Mouse (Mus musculus): ENCODE measurements at regions not wholly inside any gene's neighbourhood (a gene's known extent, or its start where the extent isn't known, plus 50 kb on each side); places are given as distances from the start of the nearest gene placed in this dataset.

- DNase-seq (ENCODE audit: low read depth), result no peak
Measured at GRCm38 (mm10) chr11:71411958-71412357, 181.4 kb upstream of the Nlrp1b start.

DNA sequence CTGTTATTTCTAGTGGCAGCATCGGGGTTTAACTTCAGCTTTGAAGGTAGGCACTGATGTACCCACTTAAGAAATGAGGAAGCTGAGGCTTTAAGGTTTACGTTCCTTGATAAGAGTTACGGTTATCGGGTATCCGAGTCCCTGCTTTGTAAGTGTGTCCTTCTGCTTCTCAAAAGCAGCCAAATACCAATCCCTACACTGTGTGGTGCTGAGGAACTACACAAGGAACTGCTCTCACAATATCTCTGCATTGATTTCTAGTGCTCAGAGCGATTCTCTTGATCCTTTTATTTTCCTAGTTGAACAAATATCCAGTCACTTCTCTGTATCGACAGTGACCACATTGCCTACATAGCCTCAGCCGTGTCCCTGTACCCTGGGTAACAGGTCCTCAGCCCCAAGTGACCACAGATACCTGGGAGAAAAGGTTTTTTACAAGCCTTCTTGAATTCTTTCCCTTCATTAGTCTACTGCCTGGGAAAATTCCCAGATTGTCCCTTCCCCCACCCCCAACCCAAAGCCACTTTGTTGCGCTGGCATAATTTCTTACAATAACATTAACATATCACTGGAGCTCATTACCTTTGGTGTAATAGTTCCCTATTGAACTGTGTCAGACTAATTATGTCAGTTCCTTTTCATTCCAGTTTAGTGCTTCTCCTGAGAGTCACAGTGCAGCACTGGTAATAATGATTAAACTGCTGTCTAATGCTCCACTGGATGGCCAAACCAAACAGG is 184.0 kb upstream of the Nlrp1b start:
- no peak for DNase-seq (ENCODE audit: low read depth)

GRCm38 (mm10) chr11:71415451-71415850 is 184.9 kb upstream of the Nlrp1b start:
- DNase-seq (ENCODE audit: low read depth), result no peak

DNA sequence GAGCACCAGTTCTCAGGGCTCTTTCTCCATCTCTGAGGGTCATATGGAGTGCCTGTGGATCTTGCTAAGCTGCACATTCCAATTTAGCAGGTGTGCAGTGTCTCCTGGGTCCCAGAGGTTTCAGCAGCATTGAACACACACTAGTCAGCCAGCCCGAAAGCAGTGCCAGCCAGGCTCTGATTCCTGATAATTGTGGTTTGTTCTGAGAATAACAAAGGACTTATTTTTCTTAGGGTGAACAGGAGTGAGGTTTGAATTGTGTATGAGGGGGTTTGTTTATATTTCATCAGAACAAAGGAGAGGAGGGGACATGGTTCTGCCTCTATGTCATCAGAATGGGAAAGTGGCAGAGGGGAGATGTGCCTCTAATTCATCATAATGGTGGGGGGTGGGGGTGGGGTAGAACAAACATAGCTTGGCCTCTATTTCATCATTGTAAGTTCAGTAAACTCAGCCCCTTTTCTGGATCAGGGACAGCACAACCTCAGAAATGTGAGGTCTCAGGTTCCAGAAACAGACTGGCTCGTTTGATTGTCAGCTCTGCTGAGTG is 191.8 kb upstream of the Nlrp1b start:
- no peak for DNase-seq (ENCODE audit: low read depth)

- DNase-seq (ENCODE audit: low read depth), result no peak
Measured at GRCm38 (mm10) chr11:71423242-71423641, 192.7 kb upstream of the Nlrp1b start.

DNA sequence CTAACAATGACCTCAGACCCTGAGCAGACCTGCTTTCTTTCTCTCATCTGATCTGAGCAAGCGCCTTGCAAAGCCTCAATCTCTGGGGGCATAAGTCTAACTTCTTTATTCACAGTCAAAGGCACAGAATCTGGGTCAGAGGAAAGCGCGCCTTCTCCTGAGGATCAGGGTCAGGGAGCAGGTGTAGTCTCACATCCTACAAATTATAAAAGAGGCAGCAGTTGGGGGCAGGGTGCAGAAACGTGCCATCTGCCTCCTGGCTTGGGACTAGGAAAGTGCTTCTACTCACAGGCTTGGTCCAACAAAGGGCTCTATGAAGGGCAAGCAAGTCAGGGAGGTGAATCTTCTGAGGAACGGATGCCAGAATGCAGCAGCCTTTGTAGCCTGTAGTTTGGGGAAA is 194.3 kb upstream of the Nlrp1b start:
- no peak for DNase-seq (ENCODE audit: low read depth)

DNA sequence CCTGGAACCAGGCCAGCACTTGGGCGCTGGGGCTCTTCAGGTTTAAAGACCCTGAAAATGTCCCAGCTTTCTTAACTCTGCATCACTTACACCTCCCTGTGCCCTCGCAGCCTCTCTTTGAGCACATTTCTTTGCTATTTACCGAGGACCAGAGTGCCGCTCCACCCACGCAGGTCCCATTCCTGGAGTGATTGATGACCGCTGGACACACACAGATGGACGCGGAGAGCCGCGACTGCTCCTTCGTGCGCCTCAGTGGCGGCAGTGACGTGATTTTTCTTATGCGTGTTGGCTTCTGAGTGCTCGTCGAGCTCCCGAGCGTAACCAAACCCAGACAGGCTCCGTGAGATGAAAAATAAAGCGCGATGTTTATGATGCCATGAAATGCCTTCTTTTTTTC is 199.2 kb upstream of the Nlrp1b start:
- DNase-seq (ENCODE audit: low read depth), result no peak

DNA sequence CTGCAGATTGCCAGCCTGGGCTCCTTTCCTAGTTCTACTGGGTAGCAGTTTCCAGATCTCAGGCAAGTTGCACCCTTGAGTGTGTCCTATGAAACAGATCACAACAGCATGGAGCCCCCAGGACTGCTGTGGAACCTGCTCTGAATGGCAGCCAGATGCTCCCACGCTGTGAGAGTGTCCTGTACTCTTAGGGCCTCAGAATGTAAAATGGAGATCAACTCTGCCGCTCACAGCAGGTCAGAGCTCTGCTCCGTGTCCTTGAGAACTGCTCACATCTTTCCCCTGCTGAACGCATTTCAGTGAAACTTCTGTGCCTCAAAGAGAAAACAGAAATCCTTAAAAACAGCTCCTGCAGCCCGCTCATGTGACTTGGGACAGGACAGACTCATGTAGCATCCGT is 203.7 kb upstream of the Nlrp1b start:
- DNase-seq (ENCODE audit: low read depth), result no peak

- no peak for DNase-seq (ENCODE audit: low read depth)
Measured at GRCm38 (mm10) chr11:71434886-71435285, 204.4 kb upstream of the Nlrp1b start.

DNA sequence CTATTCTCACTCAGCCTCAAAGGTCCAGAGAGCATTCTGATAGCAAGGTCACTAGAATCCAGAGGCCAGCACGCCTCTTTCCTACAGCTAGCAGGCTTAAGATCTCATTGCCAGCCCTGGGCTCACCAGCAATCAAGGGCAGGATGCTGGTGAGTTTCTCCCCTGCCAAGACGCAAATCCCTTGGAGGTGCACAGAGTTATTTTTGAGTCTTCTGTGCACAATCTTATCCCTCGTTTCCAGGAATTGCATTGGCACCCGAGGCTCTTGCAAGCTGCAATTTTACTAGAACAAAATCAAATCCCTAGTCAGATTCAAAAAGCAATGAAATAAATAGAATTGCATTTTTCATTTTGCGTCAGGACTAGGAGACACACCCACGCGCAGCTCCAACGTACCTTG is 205.2 kb upstream of the Nlrp1b start:
- DNase-seq (ENCODE audit: low read depth), result no peak

- DNase-seq (ENCODE audit: low read depth), result no peak
Measured at GRCm38 (mm10) chr11:71436335-71436734, 205.8 kb upstream of the Nlrp1b start.

GRCm38 (mm10) chr11:71436801-71437200 is 206.3 kb upstream of the Nlrp1b start:
- DNase-seq (ENCODE audit: low read depth), result no peak

- DNase-seq (ENCODE audit: low read depth), result no peak
Measured at GRCm38 (mm10) chr11:71439871-71440270, 209.3 kb upstream of the Nlrp1b start.

DNA sequence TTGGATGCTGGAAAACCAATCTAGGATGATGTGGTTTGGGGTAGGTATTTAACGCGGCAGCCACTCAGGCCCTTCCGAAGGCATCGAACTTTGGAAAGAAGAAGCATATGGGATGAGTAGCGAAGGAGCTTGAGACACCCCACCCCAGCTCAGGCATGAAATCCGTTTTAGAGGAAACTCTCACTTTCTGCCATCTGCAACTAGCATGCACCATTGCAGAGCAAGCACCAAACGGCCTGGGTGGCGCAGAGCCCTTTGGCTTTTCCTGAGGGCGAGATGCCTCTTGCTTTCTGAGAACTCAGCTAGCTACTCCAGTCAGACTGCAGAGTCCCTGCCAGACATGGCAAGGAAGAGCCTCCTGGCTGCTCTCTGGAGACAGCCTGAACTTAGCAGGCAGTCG is 209.9 kb upstream of the Nlrp1b start:
- no peak for DNase-seq (ENCODE audit: low read depth)

DNA sequence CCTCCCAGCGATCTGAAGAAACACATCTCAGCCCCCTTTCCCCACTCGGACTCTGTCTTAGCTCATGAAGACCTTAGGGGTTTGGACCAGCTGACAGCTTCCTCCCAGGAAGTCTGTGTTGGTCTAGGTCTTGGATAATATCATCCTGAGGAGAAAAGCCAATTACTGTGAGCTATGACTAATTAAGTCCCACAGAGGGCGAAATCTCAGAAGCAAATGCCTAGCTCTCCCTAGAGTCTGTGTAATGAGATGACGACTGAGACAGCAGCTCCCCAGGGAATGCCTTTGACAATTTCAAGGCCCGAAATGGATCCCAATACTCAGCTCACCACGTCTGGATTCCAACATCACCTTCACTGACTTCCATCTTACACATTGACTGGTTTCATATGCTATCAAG is 213.5 kb upstream of the Nlrp1b start:
- no peak for DNase-seq (ENCODE audit: low read depth)

DNA sequence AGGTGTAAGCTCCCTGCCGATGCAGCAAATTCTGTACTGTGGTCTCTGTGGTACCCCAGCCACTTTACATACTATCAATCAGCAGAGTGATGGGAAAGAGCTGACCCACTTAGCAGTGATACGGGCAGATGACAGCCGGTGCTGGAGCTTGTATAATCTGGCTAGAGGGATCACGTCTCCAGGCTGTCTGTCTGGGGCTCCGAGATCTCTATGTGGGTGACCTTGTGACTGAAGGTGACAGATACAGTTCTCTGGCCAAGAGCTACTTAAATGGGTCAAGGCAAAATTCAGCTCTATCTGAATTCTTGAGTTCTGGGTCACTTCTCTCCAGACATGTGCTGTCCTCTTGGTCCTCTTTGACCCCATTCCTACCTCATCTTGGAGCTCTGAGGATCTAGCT is 216.1 kb upstream of the Nlrp1b start:
- DNase-seq (ENCODE audit: low read depth), result no peak

DNA sequence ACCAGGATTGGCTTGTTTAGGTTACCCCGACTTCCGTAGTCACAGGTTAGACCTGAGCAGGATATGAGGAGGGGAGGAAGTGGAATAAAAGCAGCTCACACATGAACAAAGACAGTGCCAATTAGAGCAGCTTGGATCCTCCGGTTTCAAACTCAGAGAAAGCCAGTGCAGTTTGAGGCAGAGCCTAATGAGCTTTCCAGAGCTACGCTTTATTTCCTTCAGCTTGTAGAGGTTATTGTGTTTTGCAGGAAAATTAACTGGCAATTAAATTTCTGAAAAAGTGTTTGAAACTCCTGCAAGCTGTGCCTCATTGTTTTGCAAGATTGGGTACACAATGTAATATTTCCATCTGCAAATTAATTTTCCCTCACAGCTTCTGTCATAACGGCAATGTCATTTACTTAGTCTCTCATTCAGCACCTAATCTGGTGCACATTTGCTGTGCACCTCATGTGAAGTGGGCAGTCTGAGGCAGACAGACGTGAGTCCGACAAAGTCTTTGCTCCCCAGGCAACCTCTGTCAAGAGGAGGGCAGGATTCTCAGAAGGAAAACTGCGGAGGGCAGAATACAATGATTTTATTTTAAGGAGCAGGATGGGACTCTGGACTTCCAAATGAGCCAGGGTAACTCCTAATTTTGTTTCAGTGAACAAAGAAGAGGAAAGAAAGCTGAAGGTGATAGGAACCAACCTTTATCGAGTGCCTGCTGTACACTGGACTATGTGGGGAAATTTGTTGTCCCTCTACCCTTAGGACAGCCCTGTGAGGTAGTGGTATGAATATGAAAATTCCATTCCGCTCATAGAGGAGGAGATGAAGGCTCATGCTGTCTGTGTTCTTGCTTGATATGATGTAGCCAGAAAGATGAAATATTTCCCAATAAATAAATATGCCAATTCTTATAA is 217.6 kb upstream of the Nlrp1b start:
- DNase-seq (ENCODE audit: low read depth), result no peak

DNA sequence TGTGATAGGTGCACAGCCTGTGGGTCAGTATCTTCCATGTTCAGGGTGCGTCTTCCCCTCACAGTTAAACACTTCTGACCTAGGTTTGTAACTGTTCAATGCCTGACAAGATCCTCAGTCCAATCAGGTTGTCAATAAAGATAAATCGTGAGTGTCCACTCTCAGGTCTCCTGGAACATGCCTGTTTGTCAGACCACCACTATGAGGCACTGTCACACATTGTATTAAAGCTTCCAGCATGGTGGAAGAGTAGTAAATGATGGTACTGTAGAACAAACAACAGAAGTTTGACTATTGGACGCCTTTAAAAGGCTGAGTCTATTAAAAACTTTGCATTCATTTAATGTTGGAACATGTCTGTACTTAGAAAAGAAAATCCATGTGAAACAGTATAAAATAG is 249.6 kb upstream of the Nlrp1b start:
- DNase-seq (ENCODE audit: low read depth), result no peak

GRCm38 (mm10) chr11:71497863-71498262 is 251.9 kb upstream of the Wscd1 start:
- no peak for DNase-seq (ENCODE audit: low read depth)

- DNase-seq (ENCODE audit: low read depth), result no peak
Measured at GRCm38 (mm10) chr11:71498299-71498698, 251.4 kb upstream of the Wscd1 start.

GRCm38 (mm10) chr11:71502156-71502555 is 247.6 kb upstream of the Wscd1 start:
- DNase-seq (ENCODE audit: low read depth), result no peak

- DNase-seq (ENCODE audit: low read depth), result peak; percentile 14
Measured at GRCm38 (mm10) chr11:71512271-71513066, 237.3 kb upstream of the Wscd1 start.

- DNase-seq (ENCODE audit: low read depth), result no peak
Measured at GRCm38 (mm10) chr11:71513067-71513350, 236.7 kb upstream of the Wscd1 start.

All from 416B (cell line).